Mouse (Mus musculus) heart, adult 2 months (tissue): ENCODE results near the gene Prss36. TPM values are rescaled to one million over a fixed set of nuclear protein-coding genes. Genes with fewer than 3 reads are reported as not detected.

Experiments used
- DNase-seq, 2 experiments: peaks; one replicate each; pipeline ENCODE4 v3.0.0; 2021
- H3K27ac ChIP-seq: fragments of 200-600 bp; 2 replicates; pipeline ENCODE4 v1.8.1; 2022
- H3K27me3 ChIP-seq: fragments of 200-500 bp; 2 replicates; pipeline ENCODE4 v1.6.1; 2012; ENCODE audit warnings: mild to moderate bottlenecking, low read length, inconsistent platforms, mixed read lengths; ENCODE audit not compliant: control insufficient read depth, insufficient read depth
- H3K36me3 ChIP-seq: fragments of 200-500 bp; 2 replicates; pipeline ENCODE4 v1.6.1; 2012; ENCODE audit warnings: low read length, inconsistent platforms; ENCODE audit not compliant: control insufficient read depth, insufficient read depth
- H3K4me1 ChIP-seq: fragments of 200-500 bp; 2 replicates; pipeline ENCODE4 v1.6.1; 2011; ENCODE audit warnings: low read length; ENCODE audit not compliant: control insufficient read depth, insufficient read depth
- H3K4me3 ChIP-seq: fragments of 200-600 bp; 2 replicates; pipeline ENCODE4 v1.8.1; 2022
- H3K79me2 ChIP-seq: fragments of 200-500 bp; replicated peaks from 2 replicates; pipeline ENCODE4 v1.6.1; 2012; ENCODE audit warnings: mild to moderate bottlenecking, inconsistent platforms, low read length, moderate library complexity, mixed read lengths; ENCODE audit not compliant: control insufficient read depth, insufficient read depth
- H3K9ac ChIP-seq: fragments of 200-500 bp; 2 replicates; pipeline ENCODE4 v1.6.1; 2012; ENCODE audit warnings: low read depth, mild to moderate bottlenecking, control low read depth, inconsistent platforms, low read length, mixed read lengths
- CTCF ChIP-seq: fragments of 200-600 bp; IDR thresholded peaks from 2 replicates; pipeline ENCODE4 v1.8.1; 2022; ENCODE audit warnings: antibody characterized with exemption, mild to moderate bottlenecking, moderate library complexity
- EP300 ChIP-seq: fragments of 200-500 bp; IDR thresholded peaks from 2 replicates; pipeline ENCODE4 v1.6.1; 2011; ENCODE audit warnings: low read depth, low read length, control low read depth; ENCODE audit not compliant: insufficient read depth
- POLR2A ChIP-seq: fragments of 200-500 bp; IDR thresholded peaks from 2 replicates; pipeline ENCODE4 v1.6.1; 2011; ENCODE audit warnings: mild to moderate bottlenecking, low read depth, low read length, control low read depth; ENCODE audit not compliant: insufficient read depth
- WGBS: fragments of 180-500 bp; shearing (Covaris S2); methylation state at CpG from one replicate; pipeline ENCODE4 v1.1.7; 2018; 5-methylcytosine and 5-hydroxymethylcytosine counted together
- intact Hi-C: fragments of 180-260 bp; cut with DNase I; formaldehyde crosslinking; loops from one replicate; pipeline ENCODE4 v1.15.1; 2025
- polyA plus RNA-seq: library from polyadenylated mRNA; depleted of rRNA; stranded (reverse); fragments of >200 nt; gene quantifications from 2 replicates; pipeline ENCODE4 v1.2.3, GENCODE M21; 2012
- total RNA-seq, 2 experiments: library from RNA; stranded (reverse); gene quantifications; 2 replicates each; pipeline ENCODE4 v1.2.3; 2021

Prss36 gene
- total and polyA plus RNA-seq, 3 experiments: 6.0 to 21.4 (median 9.7) TPM

- DNase-seq: no peak
- WGBS: 87% methylated on average over 3 of the region's 3 CpGs
- H3K4me3 ChIP-seq: no peak overlapping the region
- peaks cover 42% of the 10 kb centered on the region for H3K36me3 ChIP-seq
- H3K27me3 ChIP-seq: no peaks in the 10 kb centered on the region
- no peak overlapping the region for H3K27ac ChIP-seq
- H3K4me1 ChIP-seq: no peaks in the 10 kb centered on the region
- TF ChIP-seq CTCF (no peak), POLR2A (no peak), EP300 (no peak)
- H3K9ac ChIP-seq: no peak overlapping the region
- intact Hi-C loops: no loop called here
- no peaks in the 10 kb centered on the region; the same call in 1 of the 2 replicates for H3K79me2 ChIP-seq
Observed at GRCm38 (mm10) chr7:127980606-127981005, 34.1 kb upstream of the Prss36 start.

- Histone ChIP-seq H3K4me3 (no peak overlapping the region), H3K36me3 (peaks cover 55% of the 10 kb centered on the region), H3K9ac (no peak overlapping the region), H3K79me2 (no peaks in the 10 kb centered on the region; the same call in 1 of the 2 replicates), H3K27ac (no peak overlapping the region), H3K27me3 (no peaks in the 10 kb centered on the region), H3K4me1 (peaks cover 1% of the 10 kb centered on the region; the same call in 1 of the 2 replicates)
- intact Hi-C loops: no loop called here
- no peak for DNase-seq
- WGBS: 94% methylated on average over 2 of the region's 2 CpGs
- no peak for TF ChIP-seq POLR2A
- no peak for TF ChIP-seq EP300
- no peak for TF ChIP-seq CTCF
Observed at GRCm38 (mm10) chr7:127978856-127979255, 32.3 kb upstream of the Prss36 start.

- TF ChIP-seq EP300 (no peak), POLR2A (peak; percentile 12; the same call in 1 of the 2 replicates), CTCF (no peak)
- no peak overlapping the region for H3K27ac ChIP-seq
- H3K27me3 ChIP-seq: no peaks in the 10 kb centered on the region
- intact Hi-C loops: no loop called here
- H3K9ac ChIP-seq: no peak overlapping the region
- DNase-seq: peak in 1 of 2 experiments; percentile 59
- WGBS: 42% methylated on average over 2 of the region's 2 CpGs
- no peak overlapping the region for H3K4me3 ChIP-seq
- H3K79me2 ChIP-seq: peaks cover 3% of the 10 kb centered on the region
- H3K36me3 ChIP-seq: peaks cover 66% of the 10 kb centered on the region
- peaks cover 5% of the 10 kb centered on the region; the same call in 1 of the 2 replicates for H3K4me1 ChIP-seq
Observed at GRCm38 (mm10) chr7:127974413-127974930, 27.9 kb upstream of the Prss36 start.

GRCm38 (mm10) chr7:127967922-127968828 lies 21.6 kb upstream of the Prss36 start:
- under 1% methylated on average over 41 of the region's 42 CpGs for WGBS
- peak; percentile 89 for DNase-seq
- intact Hi-C loops: no loop called here

GRCm38 (mm10) chr7:127967004-127967921 lies 20.7 kb upstream of the Prss36 start, which contains the start of gene Fus:
TSS of gene Fus (plus strand) at chr7:127967457.
- Histone ChIP-seq H3K27me3 (no peaks in the 10 kb centered on the region), H3K79me2 (no peaks in the 10 kb centered on the region), H3K36me3 (peaks cover 15% of the 10 kb centered on the region), H3K27ac (peak within 1 kb of the TSS; percentile 96), H3K4me1 (peaks cover 5% of the 10 kb centered on the region), H3K4me3 (peak within 1 kb of the TSS; percentile 93), H3K9ac (peak within 1 kb of the TSS; percentile 92)
- TF ChIP-seq POLR2A (peak; percentile 100), CTCF (peak; percentile 33), EP300 (peak; percentile 76)
- peak; percentile 96 to 98 for DNase-seq
- intact Hi-C loops: no loop called here
- WGBS: under 1% methylated on average over 92 of the region's 92 CpGs

More at GRCm38 (mm10) chr7:127967922-127968828, 21.6 kb upstream of the Prss36 start:
- Histone ChIP-seq H3K9ac (peak overlapping the region; percentile 92), H3K27ac (peak overlapping the region; percentile 96), H3K4me1 (peaks cover 5% of the 10 kb centered on the region), H3K27me3 (no peaks in the 10 kb centered on the region), H3K36me3 (peaks cover 21% of the 10 kb centered on the region), H3K4me3 (peak overlapping the region; percentile 93), H3K79me2 (peaks cover 3% of the 10 kb centered on the region)
- peak; percentile 27; the same call in 1 of the 2 replicates for TF ChIP-seq POLR2A
- no peak for TF ChIP-seq CTCF
- 0 out of 2 replicates have a peak, but pooled peaks have one; percentile 17 for TF ChIP-seq EP300
